Mouse (Mus musculus) ES-Bruce4 (cell line): Measurements from ENCODE around the gene Pfdn4.

Experiments
- CTCF ChIP-seq: IDR thresholded peaks from one replicate; pipeline ENCODE4 v1.8.1; 2011; ENCODE audit warnings: low read depth, low read length
- EP300 ChIP-seq: IDR thresholded peaks from 2 replicates; pipeline ENCODE4 v1.6.1; 2011; ENCODE audit warnings: low read depth, low read length; ENCODE audit not compliant: insufficient read depth

GRCm38 (mm10) chr2:170544159-170544558 lies 47.9 kb downstream of the Pfdn4 start:
- TF ChIP-seq EP300 (no peak), CTCF (no peak)
